Mouse (Mus musculus): ENCODE measurements around the gene Hormad2.

DNA sequence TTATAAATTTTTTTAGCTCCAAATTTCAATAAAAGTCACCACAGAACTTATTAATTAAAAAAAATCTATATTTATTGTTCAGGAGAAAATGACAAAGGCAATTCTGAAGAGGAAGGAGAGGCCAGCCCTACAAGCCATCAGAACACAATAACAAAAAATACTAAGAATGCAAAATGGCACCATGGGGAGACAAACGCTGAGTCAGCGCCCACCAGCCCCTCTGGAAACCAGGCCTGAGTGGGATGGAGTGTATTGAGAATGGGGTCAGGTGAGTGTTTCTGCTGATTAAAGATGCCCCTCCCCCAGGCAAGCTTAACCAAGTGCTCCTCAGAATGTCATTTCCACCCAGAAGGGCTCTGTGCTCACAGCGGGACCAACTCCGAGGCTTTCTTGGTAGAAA, 135.8 kb downstream of the Hormad2 start:
- TF ChIP-seq USF1 (IDR thresholded peaks at IDR 0.05; ENCODE audit: low read depth, low read length) (no peak), EP300 (IDR thresholded peaks at IDR 0.05; ENCODE audit: low read length) (no peak), ETS1 (conservative IDR thresholded peaks at IDR 0.05; ENCODE audit: low read depth, low read length) (no peak), SMC3 (IDR thresholded peaks at IDR 0.05; ENCODE audit: low read depth, low read length) (no peak), POLR2A (IDR thresholded peaks at IDR 0.05; ENCODE audit: low read depth, low read length) (no peak)

Measured in CH12.LX (cell line).